Mouse (Mus musculus) layer of hippocampus, adult 11-12 months (tissue): ENCODE measurements at regions not wholly inside any gene's neighbourhood (a gene's known extent, or its start where the extent isn't known, plus 50 kb on each side); places are given as distances from the start of the nearest gene placed in this dataset.

ENCODE experiments used
- DNase-seq: peaks from one replicate; pipeline ENCODE4 v3.0.0; 2022; ENCODE audit warnings: low spot score

GRCm38 (mm10) chr1:185519811-185520210, 65.2 kb downstream of the Slc30a10 start:
- DNase-seq: no peak

DNA sequence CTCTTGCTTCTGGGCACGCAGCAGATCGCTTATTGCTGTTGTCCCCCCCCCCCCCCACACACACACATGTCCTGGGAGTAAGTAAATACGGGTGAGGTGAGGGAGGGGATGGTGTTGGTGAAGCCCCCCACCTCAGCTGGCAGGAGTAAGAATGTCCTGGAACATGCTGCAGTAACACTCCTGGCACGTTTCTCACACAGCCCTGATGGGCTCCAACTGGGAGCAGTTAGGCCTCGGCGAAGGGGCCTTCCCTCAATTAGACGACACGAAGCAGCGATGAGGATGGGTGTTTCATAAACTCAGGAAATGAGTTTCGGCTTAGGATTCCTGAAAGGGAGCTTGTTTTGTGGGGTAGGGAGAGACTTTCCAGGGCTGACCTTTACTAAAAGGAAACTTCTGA, 69.4 kb downstream of the Slc30a10 start:
- no peak for DNase-seq

- no peak for DNase-seq
These were observed 78.8 kb downstream of the Slc30a10 start for GRCm38 (mm10) chr1:185533471-185533870.

DNA sequence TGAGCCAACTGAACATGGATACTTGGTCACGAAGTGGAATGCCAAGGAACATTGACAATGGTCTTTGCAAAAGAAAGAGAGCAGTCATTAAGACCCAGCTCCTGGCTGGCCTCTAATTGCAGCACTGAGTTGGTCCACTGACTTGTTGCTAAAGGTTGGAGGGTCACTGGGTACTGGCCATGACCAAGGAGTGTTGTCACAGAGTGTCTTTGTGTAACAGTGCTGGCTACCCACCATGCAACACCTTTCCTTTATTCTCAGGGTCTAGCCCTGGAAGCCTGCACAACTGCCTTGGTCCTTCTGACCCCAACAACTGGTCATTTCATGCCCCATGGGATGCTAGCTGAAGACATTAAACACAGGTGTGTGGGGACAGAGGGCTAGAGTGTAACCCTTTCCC, 79.5 kb downstream of the Slc30a10 start:
- no peak for DNase-seq

DNA sequence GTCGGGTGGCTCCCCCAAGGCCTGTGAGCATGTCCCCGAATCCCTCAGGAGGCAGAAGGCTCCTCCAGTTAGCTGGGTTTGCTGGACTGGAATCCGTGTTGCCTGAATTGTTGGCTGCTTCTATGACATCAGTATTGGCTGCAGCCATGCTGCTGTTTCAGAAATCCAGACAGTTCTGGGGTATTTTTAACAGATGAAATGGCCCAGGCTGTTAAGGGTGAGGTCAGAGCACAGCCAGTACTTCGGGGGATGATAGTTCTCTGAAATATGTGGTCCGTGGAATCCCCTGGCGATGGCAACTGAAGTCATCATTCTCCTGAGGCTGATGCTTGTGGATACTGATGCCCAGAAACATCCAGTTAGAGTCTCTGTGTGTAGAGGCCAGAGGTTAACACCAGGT, 80.7 kb downstream of the Slc30a10 start:
- no peak for DNase-seq

GRCm38 (mm10) chr1:185537236-185537635, 82.6 kb downstream of the Slc30a10 start:
- no peak for DNase-seq

DNA sequence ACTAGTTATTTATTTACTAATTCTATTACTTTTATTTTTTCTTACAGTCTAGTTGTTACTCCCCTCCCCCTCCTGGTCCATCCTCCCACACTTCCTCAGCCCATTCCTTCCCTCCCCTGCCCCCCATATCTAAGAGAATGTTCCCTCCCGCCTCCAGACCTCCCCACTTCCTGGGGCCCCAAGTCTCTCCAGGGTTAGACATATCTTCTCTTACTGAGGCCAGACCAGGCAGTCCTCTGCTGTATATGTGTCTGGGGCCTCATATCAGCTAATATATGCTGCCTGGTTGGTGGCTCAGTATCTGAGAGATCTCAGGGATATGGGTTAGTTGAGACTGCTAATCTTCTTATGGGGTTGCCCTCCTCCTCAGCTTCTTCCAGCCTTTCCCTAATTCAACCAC, 84.8 kb downstream of the Slc30a10 start:
- DNase-seq: no peak

DNA sequence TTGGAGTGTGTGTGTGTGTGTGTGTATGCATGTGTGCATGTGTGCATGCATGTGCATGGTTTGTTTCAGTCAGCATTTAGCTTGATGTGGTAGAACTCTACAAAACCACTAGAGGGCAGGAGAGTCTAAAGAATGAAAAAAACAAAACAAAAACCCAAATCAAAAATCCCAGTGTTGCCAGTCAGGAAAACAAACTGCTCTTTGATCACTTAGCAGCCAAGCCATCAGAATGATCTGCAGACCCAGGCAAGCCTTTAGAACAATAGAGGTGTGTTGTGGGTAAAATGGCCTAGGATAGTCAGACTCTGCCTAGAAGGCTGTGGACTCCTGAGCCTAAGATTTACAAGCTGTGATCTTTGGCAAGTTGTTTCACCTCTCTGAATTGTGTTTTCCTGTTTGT, 91.7 kb downstream of the Slc30a10 start:
- DNase-seq: peak; percentile 18

DNA sequence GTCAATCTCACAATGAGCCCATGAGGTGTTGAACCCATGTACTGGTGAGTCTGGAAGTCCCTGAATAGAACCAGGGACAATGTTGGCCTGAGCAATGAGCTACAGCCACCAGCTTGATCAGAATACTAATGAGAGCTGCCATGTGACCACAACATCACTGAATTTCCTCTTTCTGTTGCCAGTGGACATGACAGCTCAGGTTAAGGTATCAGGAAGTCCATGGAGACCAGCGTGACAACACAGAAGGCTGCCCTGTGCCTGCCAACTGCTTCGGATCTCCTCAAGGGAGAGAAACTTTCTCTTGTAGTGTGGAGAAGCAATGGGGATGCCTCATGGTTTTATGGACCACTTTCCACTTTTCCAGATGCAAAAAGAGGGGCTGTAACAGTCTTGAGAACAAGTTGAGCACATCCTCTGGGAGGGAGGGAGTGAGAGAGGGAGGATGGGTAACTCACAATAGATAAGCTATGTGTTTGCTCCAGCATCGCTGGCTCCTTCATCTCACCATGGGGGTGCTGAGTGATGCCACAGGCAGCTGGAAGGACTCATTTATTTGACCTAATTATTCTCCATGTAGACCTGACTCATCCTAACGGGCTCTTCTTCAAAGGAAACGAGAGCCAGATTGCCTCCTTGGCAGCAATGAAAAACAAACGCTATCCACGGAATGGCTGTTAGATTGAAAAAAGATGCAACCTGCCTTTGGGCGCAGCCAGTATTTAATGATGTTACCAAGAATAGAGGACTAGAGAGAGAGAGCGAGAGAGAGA, 118.3 kb downstream of the Slc30a10 start:
- peak; percentile 12 for DNase-seq

GRCm38 (mm10) chr1:185574978-185575377, 120.3 kb downstream of the Slc30a10 start:
- no peak for DNase-seq

DNA sequence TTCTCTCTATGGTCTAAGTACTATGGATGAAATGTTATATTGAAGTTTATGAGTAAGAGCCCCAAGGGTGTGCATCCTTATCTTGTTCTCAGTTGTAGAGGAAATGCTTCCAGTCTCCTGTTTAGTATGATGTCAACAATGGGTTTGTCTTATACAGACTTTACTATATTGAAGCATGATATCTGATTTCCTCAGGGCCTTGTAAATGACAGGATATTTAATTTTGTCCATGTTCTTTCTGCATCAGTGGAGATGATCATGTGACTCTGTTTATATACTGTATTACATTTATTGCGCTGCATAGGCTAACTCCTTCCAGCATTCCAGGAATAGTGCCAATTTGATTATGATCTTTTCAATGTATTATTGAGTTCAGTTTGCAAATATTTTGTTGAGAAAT, 125.2 kb downstream of the Slc30a10 start:
- no peak for DNase-seq

GRCm38 (mm10) chr1:185585191-185585870, 130.7 kb downstream of the Slc30a10 start:
- DNase-seq: no peak

DNA sequence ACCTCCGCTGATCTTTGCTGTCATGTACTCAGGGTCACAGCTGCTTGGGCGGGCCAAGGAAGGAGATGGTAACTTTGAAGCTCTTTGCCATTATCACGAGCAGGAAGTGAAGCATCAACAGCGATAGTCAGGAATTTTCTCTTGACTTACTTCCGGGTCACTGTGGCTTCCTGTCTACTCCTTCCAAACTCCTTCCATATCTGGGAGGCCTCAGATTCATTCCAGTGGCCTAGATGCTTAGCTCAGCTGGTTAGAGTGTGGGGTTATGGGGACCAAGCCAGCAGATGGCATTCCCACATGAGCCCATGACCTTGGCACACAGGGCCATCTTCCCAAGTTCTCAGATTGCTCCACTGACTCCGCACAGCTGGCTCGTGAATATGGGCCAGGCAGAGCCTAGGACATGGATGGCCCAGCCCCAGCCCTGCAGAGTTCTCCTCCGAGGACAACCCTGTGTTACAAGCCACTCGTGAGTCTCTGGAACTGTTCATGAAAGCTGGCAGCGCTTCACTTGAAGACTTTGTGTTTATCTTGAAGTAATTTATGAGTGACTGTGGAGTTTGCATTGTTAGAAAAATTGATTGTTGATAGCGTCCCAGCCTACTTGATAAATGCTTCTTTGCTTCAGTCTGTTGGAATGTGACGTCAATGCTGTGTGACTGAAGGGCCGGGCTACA, 133.2 kb downstream of the Slc30a10 start:
- no peak for DNase-seq

GRCm38 (mm10) chr1:185588348-185588719, 133.7 kb downstream of the Slc30a10 start:
- no peak for DNase-seq

- DNase-seq: no peak
These were observed 142.2 kb downstream of the Slc30a10 start for GRCm38 (mm10) chr1:185596815-185597214.

- DNase-seq: no peak
These were observed 143.9 kb downstream of the Slc30a10 start for GRCm38 (mm10) chr1:185598514-185598913.

DNA sequence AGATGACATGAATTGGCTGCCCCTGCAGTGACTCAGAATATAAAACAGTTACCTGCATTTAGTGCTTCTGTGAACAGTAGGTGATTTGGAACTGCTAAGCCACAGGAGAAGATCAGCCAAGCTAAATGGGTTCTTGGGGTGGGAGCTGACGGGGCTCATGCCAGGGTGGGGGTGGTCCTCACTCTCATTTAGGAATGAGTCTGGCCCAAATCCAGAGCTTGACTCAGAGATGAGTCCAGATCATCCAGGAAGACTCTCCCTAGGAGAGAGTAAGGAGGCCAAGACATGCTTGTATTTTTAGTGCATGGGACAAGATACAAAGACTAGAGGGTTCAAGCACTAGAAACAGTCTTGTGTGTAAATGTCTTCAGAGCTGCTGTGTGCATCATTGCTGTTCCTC, 146.5 kb downstream of the Slc30a10 start:
- no peak for DNase-seq

DNA sequence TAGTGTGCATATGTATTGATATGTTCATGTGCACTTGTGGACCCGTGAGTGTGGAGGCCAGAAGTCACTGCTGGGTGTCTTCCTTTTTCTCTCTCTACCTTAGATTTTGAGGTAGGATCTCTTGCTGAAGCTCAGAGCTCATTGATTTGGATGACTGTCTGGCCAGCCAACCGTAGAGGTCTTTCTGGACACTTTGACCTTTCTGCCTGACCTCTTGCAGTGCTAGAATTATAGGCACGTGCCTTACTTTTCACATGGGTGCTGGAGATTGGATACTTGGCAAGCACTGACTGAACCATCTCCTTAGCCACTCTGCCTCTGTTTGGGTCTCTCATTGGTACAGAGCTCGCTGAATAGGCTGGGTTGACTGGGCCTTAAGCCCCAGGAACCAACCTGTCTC, 151.3 kb downstream of the Slc30a10 start:
- no peak for DNase-seq

DNA sequence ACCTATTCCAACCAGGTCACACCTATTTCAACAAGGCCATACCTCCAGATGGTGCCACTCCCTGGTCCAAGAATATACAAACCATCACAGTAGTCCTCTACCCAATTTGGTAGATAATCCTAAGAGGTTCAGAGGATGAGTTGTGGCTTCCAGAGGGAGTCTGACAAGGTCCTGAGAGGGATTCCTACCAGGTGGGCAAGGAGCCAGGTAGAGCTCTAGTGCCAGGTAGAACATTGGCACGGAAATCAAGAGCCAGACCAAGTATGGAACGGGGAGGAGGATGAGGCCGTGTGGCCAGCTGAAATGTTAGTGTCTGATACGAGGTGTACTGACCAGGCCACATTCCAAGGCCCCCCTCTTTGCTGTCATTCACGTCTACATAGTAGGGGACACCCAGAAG, 153.0 kb downstream of the Slc30a10 start:
- DNase-seq: no peak

GRCm38 (mm10) chr1:185608440-185608839, 153.8 kb downstream of the Slc30a10 start:
- DNase-seq: no peak

- DNase-seq: no peak
These were observed 155.9 kb downstream of the Slc30a10 start for GRCm38 (mm10) chr1:185610586-185610985.

DNA sequence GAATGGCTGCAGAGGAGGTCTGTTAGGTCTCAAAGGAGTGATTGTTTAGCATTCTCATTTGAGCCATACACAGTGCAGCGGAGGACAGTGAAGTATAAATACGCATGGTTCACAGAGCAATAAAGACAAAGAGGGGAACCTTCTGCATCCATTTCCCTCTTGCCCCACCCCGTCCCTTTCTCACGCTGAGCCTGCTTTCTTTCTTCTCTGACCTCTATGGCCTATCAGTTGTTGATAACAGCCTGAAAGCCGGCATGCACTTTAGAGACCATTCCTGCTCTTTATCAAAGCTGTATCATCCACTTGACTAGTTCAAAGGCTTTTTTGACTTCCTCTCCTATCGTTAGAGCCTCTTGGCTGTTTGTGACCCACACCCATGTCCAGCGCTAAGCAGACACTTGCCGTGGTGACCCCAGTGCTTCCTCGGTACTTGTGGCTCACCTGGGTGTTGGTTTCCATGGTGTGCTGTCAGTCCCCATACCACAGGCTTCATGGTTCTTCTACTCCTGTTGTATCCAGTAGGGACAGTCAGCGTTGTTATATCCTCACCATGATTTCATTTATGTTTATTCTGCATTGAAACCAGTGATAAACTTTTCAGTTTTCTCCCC, 161.3 kb downstream of the Slc30a10 start:
- DNase-seq: no peak

- DNase-seq: peak; percentile 10
These were observed 163.0 kb downstream of the Slc30a10 start for GRCm38 (mm10) chr1:185617691-185618090.
